Mouse (Mus musculus): ENCODE measurements around the gene Pdcd4.
"Not testable (repeated sequence)": the region's sequence is repeated elsewhere in the genome, so short reads cannot be mapped to it uniquely, and the experiment has no call there.

Gene Pdcd4

DNA sequence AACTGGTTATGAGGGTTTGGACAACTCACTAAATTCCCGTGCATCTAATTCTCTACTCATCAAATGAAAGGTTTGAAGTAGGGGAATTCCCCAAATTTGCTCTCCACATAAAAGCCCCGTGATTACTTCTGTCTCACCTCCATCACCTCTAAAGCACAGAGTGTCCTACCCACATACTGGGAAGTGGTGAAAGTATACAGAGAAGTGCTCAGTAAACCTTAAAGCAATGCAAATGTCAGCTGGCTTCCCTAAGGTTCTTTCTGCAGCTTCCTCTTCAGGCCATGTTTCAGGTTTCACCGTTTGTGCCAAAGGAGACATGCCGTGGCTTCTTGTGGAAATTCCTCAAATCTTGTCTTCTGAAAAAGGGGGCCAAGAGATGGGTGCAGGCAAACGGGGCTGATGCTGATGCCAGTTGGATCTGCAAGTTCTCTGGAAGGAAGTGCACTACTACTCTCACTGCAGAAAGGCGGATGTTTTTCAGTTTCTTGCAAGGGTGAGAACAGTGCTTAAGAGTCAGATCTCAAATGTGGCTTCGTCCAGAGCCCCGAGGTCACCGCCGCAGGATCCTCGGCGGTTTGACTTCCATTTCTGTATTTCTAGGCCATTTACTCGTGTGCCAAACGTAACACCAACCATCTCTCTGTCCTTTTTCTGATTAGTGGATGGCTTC is 8.0 kb downstream of the Pdcd4 start:
- DNase-seq (ENCODE audit: low read depth, low spot score), result no peak

DNA sequence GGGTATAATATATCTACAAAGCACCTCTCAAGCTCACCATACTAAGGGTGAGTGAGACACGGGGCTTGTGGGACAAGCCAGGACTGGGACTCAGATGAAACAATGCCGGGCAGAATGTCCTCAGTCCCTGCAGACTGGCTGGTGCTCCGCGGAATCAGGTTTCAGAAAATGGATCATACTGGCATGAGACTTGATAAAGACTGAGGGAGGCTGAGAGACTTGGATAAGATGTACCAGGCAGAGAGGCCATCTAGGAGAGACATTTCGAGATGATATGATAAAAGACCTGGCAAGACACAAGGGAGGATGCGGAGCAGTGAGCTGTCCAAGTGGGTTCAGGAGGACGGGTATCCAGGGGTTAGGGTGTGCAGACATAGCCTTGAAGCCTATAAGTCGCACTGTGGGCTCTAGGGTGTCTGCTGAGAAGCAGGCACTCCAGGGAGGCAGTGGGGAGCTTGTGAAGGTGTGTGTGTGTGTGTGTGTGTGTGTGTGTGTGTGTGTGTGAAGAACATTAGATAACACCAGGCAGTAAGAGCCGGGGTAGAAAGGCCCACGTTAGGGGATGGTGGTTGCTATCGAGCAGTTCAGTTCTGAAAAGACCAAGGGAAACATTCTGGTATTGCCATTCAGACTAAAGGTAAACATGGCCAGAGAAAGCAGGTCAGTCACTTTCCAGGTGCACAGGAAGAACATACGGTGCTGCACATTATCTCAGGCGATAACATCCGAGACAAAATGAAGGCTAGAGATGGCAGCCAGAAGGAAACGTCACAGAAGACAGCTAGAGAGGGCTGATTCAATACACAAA is 10.1 kb downstream of the Pdcd4 start:
- DNase-seq (ENCODE audit: low read depth, low spot score), result no peak

GRCm38 (mm10) chr19:53902739-53903487 is 10.9 kb downstream of the Pdcd4 start:
- DNase-seq (ENCODE audit: low read depth, low spot score), result peak; percentile 98

GRCm38 (mm10) chr19:53903507-53904321 is 11.7 kb downstream of the Pdcd4 start:
- peak; percentile 83 for DNase-seq (ENCODE audit: low read depth, low spot score)

DNA sequence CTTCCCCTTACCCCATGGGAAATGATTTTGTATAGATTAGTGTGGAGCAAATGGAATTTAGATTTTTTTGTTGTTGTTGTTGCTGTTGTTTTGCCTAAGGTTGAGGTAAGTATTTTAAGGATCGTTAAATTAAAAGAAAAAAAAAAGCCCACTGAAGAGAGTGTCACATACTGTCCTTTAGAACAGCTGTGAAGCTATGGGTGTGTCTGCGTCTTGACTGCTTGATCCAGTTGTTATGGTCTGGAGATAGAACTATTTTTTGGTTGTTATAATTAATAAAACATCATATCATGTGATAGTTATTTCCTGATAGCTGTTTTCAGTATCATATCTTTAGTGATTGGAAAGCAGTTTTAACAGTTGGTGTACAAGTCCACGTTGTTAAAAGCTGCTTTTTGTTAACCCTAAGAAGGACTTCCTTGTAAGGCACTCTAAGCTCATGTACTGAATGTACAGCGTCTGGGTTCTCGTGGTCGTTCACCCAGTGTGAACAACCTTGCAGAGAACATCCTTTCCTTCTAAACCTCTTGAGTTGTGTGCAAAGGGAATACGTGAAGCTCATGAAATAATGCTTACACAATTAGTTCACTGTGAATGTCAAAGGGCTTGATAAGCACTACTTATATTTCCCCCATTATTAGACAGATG is 12.9 kb downstream of the Pdcd4 start:
- no peak for DNase-seq (ENCODE audit: low read depth, low spot score)

DNA sequence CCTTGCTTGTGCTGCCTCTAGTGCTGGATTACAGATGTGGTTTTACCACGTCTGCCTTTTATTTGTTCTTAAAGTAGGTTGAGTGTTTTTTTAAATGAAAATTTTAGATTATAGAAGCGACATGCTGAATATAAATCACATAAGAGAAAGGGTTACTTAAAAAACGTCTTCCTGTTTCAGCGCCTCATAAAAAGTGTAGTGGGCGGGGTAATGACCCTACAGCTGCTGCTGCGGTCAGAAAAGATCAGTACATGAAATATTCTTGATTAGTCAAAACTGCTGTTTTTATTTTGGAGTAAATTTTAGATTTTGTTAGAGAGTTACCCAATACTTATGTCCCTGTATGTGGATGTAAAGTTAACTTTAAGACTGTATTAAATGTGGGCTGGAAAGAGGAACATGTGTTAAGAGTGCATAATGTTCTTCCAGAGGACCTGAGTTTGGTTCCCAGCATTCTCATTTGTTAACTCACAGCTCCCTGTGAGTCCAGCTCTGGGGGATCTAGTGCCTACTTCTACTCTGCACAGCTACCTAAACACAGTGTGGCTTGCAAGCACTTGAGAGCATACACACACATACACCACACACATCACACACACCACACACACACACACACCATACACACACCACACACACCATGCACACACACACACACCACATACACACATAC is 14.1 kb downstream of the Pdcd4 start:
- no peak for DNase-seq (ENCODE audit: low read depth, low spot score)

GRCm38 (mm10) chr19:53906703-53907070 is 14.7 kb downstream of the Pdcd4 start:
- not testable (repeated sequence) for DNase-seq (ENCODE audit: low read depth, low spot score)

- DNase-seq (ENCODE audit: low read depth, low spot score), result no peak
Measured at GRCm38 (mm10) chr19:53914950-53915349, 22.9 kb downstream of the Pdcd4 start.

DNA sequence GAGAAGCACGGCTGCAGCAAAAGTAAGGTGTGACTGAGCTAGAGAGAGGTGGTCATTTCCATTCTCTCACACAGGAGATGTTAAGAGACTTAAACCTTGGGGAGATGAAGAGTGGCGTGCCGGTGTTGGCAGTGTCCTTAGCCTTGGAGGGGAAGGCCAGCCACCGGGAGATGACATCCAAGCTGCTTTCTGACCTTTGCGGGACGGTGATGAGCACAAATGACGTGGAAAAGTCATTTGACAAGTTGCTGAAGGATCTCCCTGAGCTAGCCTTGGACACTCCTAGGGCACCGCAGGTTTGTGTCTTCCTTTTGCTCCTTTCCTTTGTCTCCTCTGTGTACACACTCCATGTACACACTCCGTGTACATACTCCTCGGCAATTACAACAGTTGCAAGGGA is 27.5 kb downstream of the Pdcd4 start:
- no peak for DNase-seq (ENCODE audit: low read depth, low spot score)

DNA sequence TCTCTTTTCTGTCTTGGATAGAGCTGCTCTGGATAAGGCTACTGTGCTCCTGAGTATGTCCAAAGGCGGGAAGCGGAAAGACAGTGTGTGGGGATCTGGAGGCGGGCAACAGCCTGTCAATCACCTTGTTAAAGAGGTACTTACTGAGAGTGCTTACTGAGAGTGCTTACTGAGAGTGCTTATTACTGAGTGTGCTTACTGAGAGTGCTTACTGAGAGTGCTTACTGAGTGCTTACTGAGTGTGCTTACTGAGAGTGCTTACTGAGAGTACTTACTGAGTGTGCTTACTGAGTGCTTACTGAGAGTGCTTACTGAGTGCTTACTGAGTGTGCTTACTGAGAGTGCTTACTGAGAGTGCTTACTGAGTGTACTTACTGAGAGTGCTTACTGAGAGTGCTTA is 30.0 kb downstream of the Pdcd4 start:
- not testable (repeated sequence) for DNase-seq (ENCODE audit: low read depth, low spot score)

GRCm38 (mm10) chr19:53925338-53925751 is 33.3 kb downstream of the Pdcd4 start:
- peak; percentile 80 for DNase-seq (ENCODE audit: low read depth, low spot score)

- no peak for DNase-seq (ENCODE audit: low read depth, low spot score)
Measured at GRCm38 (mm10) chr19:53926705-53927104, 34.7 kb downstream of the Pdcd4 start.

DNA sequence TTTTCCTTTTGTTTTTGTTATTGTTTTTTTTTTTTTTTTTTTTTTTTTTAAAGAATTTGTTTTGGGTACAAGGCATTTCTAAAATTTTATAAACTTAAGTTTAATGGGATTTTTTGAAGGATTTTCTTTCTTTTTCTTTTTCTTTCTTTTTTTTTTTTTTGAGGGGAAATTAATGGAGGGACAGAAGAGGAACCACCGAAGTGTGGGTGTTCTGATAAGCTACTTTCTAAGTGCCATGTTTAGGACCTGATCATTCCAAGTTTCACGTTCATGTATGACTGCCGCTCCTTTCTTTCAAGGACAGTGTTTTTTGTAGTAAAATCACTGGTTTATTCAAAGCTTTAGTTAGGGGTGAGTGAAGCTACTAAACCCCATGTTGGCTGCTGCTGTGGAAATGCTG is 37.2 kb downstream of the Pdcd4 start:
- DNase-seq (ENCODE audit: low read depth, low spot score), result no peak

DNA sequence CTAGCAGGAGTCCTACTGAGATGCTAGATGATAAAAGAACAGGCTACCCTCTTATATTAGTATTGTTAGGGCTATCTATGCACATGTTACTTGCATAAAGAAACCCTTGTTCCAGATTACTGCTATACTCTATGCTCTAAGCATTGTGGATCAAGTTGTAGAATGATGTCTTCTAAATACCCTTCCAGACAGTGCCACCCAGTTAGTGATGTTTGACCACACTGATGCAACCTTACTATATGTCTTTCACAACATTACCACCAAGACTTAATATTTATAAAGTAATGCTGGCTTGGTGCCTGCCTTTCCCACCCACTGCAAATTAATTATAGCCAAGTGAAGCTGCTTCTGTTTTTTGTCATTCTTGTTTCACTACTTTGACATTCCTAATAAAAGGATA is 41.0 kb downstream of the Pdcd4 start:
- DNase-seq (ENCODE audit: low read depth, low spot score), result no peak

DNA sequence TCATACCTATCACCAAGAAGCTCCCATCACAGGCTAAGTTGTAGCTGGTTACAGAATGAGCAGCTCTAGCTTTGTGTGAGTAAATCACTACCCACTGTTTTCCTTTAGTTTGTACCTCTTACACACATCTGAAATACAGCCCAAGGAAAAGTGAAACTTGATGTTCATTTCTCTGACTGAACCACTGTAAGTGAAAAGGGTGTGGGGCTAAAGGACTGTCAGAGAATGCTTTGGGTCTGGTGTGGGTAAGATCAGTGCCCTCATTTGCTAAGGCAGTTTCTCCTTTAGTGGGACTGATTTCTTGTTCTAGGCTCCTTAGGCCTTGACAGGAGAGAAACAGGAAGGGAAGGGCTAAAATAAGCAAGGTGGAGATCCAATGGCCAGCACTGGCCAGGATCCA is 42.0 kb downstream of the Pdcd4 start:
- no peak for DNase-seq (ENCODE audit: low read depth, low spot score)

- DNase-seq (ENCODE audit: low read depth, low spot score), result no peak
Measured at GRCm38 (mm10) chr19:53939467-53939866, 47.4 kb downstream of the Pdcd4 start.

DNA sequence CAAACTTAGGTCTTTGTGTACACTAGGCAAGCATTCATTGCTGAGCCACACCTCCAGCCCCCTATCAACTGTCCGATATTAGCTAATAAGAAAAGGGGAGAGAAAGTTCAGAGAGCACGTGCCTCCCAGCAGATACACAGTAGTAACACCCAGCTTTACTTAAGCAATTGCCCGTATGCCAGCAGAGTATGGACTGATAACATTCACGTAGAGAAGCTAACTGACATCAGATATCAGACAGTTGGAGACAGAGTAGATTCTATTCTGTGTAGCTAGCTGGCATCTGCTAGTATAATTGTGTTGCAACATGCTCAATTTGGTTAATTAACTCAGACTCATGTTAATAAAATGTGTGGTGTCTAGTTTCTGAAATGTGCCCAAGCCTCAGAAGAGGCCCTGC is 49.1 kb downstream of the Pdcd4 start:
- DNase-seq (ENCODE audit: low read depth, low spot score), result no peak

- DNase-seq (ENCODE audit: low read depth, low spot score), result peak; percentile 15
Measured at GRCm38 (mm10) chr19:53942342-53942741, 50.3 kb downstream of the Pdcd4 start.

DNA sequence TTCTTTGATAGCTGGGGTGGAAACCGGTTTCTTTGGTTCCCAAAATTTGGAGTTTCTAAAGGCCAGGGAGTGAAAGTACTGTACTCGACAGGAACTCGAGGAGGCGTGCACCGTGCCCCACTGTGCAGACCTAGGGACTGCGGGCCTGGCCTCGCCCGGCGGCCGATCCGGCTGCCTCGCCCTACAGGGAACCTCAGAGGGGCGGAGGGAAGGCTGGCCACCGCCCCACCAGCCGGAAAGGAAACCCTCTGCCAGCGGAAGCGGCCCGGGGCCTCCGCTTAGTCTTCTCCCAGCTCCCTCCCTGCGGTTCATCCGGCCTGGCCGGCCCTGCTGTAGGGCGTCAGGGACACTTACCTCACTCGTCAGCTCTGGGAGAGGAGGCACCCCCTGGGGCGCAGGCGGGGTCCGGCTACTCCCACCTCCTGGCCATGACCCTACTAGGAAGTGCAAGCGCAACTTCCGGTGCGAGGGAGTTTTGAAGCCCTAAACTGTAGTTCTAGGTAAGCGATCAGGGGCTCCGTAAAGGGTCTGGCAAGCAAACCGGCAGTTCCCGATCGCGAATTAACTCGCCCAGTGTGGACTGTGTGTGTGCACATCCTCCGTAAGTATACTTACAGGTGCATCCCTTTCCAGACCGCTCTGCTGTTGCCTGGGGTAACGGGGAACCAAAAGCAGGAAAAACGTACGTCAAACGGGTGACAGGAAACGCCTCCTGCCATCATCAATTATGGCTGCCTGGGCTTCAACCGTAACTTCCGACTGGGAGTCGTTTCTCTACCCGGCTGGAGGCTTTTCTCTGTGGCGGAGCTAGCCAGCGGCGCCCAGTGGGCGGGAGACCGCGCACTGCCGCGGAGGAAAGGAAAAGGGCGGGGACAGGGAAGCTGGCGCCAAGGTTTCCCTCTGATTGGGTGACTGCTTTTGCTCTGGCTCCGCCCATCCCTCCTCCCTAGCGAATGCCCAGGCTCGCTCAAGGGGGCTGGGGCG is 52.1 kb downstream of the Pdcd4 start, which contains the start of the genes Shoc2 and Bbip1:
TSS of gene Shoc2 (plus strand) at position 505 of the 984 bp plus-strand sequence.
TSS of gene Bbip1 (minus strand) at position 826 of the 984 bp plus-strand sequence.
- DNase-seq (ENCODE audit: low read depth, low spot score), result peak; percentile 100

Data from 3T3-L1 (cell line).